Mouse (Mus musculus): ENCODE data around the gene Ubqln1.

Gene Ubqln1

GRCm38 (mm10) chr13:58201343-58201742, 14.1 kb downstream of the Ubqln1 start:
- DNase-seq (ENCODE audit: low spot score): no peak

GRCm38 (mm10) chr13:58197981-58198640, 17.3 kb downstream of the Ubqln1 start:
- no peak for DNase-seq (ENCODE audit: low spot score)

GRCm38 (mm10) chr13:58197211-58197610, 18.2 kb downstream of the Ubqln1 start:
- DNase-seq (ENCODE audit: low spot score): peak; percentile 10

GRCm38 (mm10) chr13:58194908-58195307, 20.5 kb downstream of the Ubqln1 start:
- DNase-seq (ENCODE audit: low spot score): no peak

GRCm38 (mm10) chr13:58193221-58193620, 22.2 kb downstream of the Ubqln1 start:
- no peak for DNase-seq (ENCODE audit: low spot score)

GRCm38 (mm10) chr13:58192146-58192545, 23.3 kb downstream of the Ubqln1 start:
- no peak for DNase-seq (ENCODE audit: low spot score)

GRCm38 (mm10) chr13:58191516-58191915, 23.9 kb downstream of the Ubqln1 start:
- no peak for DNase-seq (ENCODE audit: low spot score)

GRCm38 (mm10) chr13:58189473-58189872, 26.0 kb downstream of the Ubqln1 start:
- DNase-seq (ENCODE audit: low spot score): no peak

- peak; percentile 71 for DNase-seq (ENCODE audit: low spot score)
These were observed 27.0 kb downstream of the Ubqln1 start for GRCm38 (mm10) chr13:58188412-58188811.

GRCm38 (mm10) chr13:58187751-58188150, 27.7 kb downstream of the Ubqln1 start:
- DNase-seq (ENCODE audit: low spot score): no peak

GRCm38 (mm10) chr13:58186281-58186680, 29.2 kb downstream of the Ubqln1 start:
- no peak for DNase-seq (ENCODE audit: low spot score)

- DNase-seq (ENCODE audit: low spot score): no peak
These were observed 31.3 kb downstream of the Ubqln1 start for GRCm38 (mm10) chr13:58184111-58184510.

GRCm38 (mm10) chr13:58181607-58182551, 33.6 kb downstream of the Ubqln1 start:
- DNase-seq (ENCODE audit: low spot score): no peak

- DNase-seq (ENCODE audit: low spot score): peak; percentile 100
These were observed 37.8 kb downstream of the Ubqln1 start for GRCm38 (mm10) chr13:58177511-58178208.

- DNase-seq (ENCODE audit: low spot score): no peak
These were observed 39.3 kb downstream of the Ubqln1 start for GRCm38 (mm10) chr13:58176105-58176504.

GRCm38 (mm10) chr13:58168119-58168518, 47.3 kb downstream of the Ubqln1 start:
- no peak for DNase-seq (ENCODE audit: low spot score)

- no peak for DNase-seq (ENCODE audit: low spot score)
These were observed 52.1 kb downstream of the Ubqln1 start for GRCm38 (mm10) chr13:58163343-58163742.

- no peak for DNase-seq (ENCODE audit: low spot score)
These were observed 54.7 kb downstream of the Ubqln1 start for GRCm38 (mm10) chr13:58160761-58161160.

GRCm38 (mm10) chr13:58158099-58158912, 57.1 kb downstream of the Ubqln1 start:
- DNase-seq (ENCODE audit: low spot score): peak; percentile 61

GRCm38 (mm10) chr13:58157447-58158098, 57.9 kb downstream of the Ubqln1 start, which contains the start of gene Idnk:
TSS of gene Idnk (plus strand) at chr13:58157649.
- peak; percentile 64 for DNase-seq (ENCODE audit: low spot score)

GRCm38 (mm10) chr13:58157036-58157435, 58.4 kb downstream of the Ubqln1 start:
- no peak for DNase-seq (ENCODE audit: low spot score)

All from ovary, postnatal 10 days (tissue).